7 mouse cellular contexts compared by ENCODE assay signal in genomic region chr10:61475594-61476439, GRCm38 (mm10). TPM values are rescaled to one million over a fixed set of nuclear protein-coding genes. Genes with fewer than 3 reads are reported as not detected.
A peak's percentile ranks its signal among the peaks of the same experiment; 100 is the strongest.
DNase-seq lines count a peak whose midpoint lies in the region; ATAC-seq lines count a peak whose summit lies in the region.

Gene Lrrc20, plus strand, starts transcription at chr10:61475801.

- no peaks in the 10 kb centered on the region for H3K36me3 ChIP-seq in embryonic facial prominence, embryonic 12.5 days
- no peaks in the 10 kb centered on the region for H3K36me3 ChIP-seq in limb, embryonic 11.5 days (ENCODE audit: control insufficient read depth, insufficient read depth, low read length)
- H3K36me3 ChIP-seq in midbrain, embryonic 14.5 days (ENCODE audit: control insufficient read depth, insufficient read depth, low read length) = no peaks in the 10 kb centered on the region

- H3K4me2 ChIP-seq in embryonic facial prominence, embryonic 12.5 days (replicated peaks) = peak within 1 kb of the TSS; percentile 87
- H3K4me2 ChIP-seq in limb, embryonic 11.5 days (ENCODE audit: low read depth, severe bottlenecking) = peak within 1 kb of the TSS; percentile 95
- H3K4me2 ChIP-seq in midbrain, embryonic 14.5 days (ENCODE audit: low read length) = peak within 1 kb of the TSS; percentile 95

- H3K9ac ChIP-seq in embryonic facial prominence, embryonic 12.5 days = peak within 1 kb of the TSS; percentile 73
- peak within 1 kb of the TSS; percentile 82 for H3K9ac ChIP-seq in limb, embryonic 11.5 days (ENCODE audit: low read length)
- peak within 1 kb of the TSS; percentile 81 for H3K9ac ChIP-seq in midbrain, embryonic 14.5 days (replicated peaks; ENCODE audit: low read length)

- WGBS in embryonic facial prominence, embryonic 12.5 days = under 1% methylated on average over 70 of the region's 70 CpGs
- WGBS in limb, embryonic 11.5 days = under 1% methylated on average over 69 of the region's 70 CpGs
- under 1% methylated on average over 70 of the region's 70 CpGs for WGBS in midbrain, embryonic 14.5 days

- H3K9me3 ChIP-seq in embryonic facial prominence, embryonic 12.5 days = no peaks in the 10 kb centered on the region
- no peaks in the 10 kb centered on the region for H3K9me3 ChIP-seq in limb, embryonic 11.5 days (ENCODE audit: control insufficient read depth, low read length)
- no peaks in the 10 kb centered on the region for H3K9me3 ChIP-seq in midbrain, embryonic 14.5 days (ENCODE audit: control insufficient read depth, low read length)

- DNase-seq in adrenal gland, postnatal 25 days = peak; percentile 95
- peak; percentile 100 for DNase-seq in heart, adult 11 months
- peak; percentile 90 for DNase-seq in kidney, adult 18-20 months
- DNase-seq in limb, embryonic 11.5 days (ENCODE audit: low spot score) = peak; percentile 95
- DNase-seq in midbrain, embryonic 14.5 days = peak; percentile 98
- DNase-seq in spleen, adult 18-20 months = peak; percentile 89 to 93

- peak within 1 kb of the TSS; percentile 83 for H3K4me3 ChIP-seq in embryonic facial prominence, embryonic 12.5 days
- H3K4me3 ChIP-seq in limb, embryonic 11.5 days (ENCODE audit: low read depth, low read length) = peak within 1 kb of the TSS; percentile 80
- peak within 1 kb of the TSS; percentile 85 for H3K4me3 ChIP-seq in midbrain, embryonic 14.5 days (replicated peaks; ENCODE audit: low read depth, low read length)

- peak within 1 kb of the TSS; percentile 77; the same call in 1 of the 2 replicates for H3K27ac ChIP-seq in embryonic facial prominence, embryonic 12.5 days
- peak within 1 kb of the TSS; percentile 56 for H3K27ac ChIP-seq in limb, embryonic 11.5 days (replicated peaks; ENCODE audit: low read depth, low read length)
- H3K27ac ChIP-seq in midbrain, embryonic 14.5 days (replicated peaks; ENCODE audit: low read depth, low read length) = peak within 1 kb of the TSS; percentile 84

- peak; percentile 95 for ATAC-seq in embryonic facial prominence, embryonic 12.5 days (ENCODE audit: insufficient number of reproducible peaks, insufficient read depth, low FRiP score, low TSS enrichment)
- peak; percentile 97 for ATAC-seq in limb, embryonic 11.5 days (ENCODE audit: insufficient number of reproducible peaks, low FRiP score, low TSS enrichment, low read depth)
- ATAC-seq in midbrain, embryonic 14.5 days (ENCODE audit: low FRiP score, low TSS enrichment) = peak; percentile 99

- peaks cover 13% of the 10 kb centered on the region for H3K4me1 ChIP-seq in embryonic facial prominence, embryonic 12.5 days
- H3K4me1 ChIP-seq in limb, embryonic 11.5 days (ENCODE audit: control insufficient read depth, insufficient read depth, low read length) = peaks cover 4% of the 10 kb centered on the region
- H3K4me1 ChIP-seq in midbrain, embryonic 14.5 days (ENCODE audit: control insufficient read depth, insufficient read depth, low read length) = peaks cover 10% of the 10 kb centered on the region

- no peaks in the 10 kb centered on the region for H3K27me3 ChIP-seq in embryonic facial prominence, embryonic 12.5 days
- H3K27me3 ChIP-seq in limb, embryonic 11.5 days (ENCODE audit: control insufficient read depth, insufficient read depth, low read length) = no peaks in the 10 kb centered on the region
- no peaks in the 10 kb centered on the region for H3K27me3 ChIP-seq in midbrain, embryonic 14.5 days (ENCODE audit: control insufficient read depth, insufficient read depth, low read length)

RNA-seq across cellular contexts. Expression of gene Lrrc20, which starts in this region (rescaled TPM):
- total RNA-seq in adrenal gland, postnatal 25 days (2021) = 22.6 and 28.9 TPM in 2 replicates
- polyA plus RNA-seq in embryonic facial prominence, embryonic 12.5 days (2016; fragmentation: Nextera tagmentation; extraction: Ambion mirVana) = 10.9 and 12.7 TPM in 2 replicates
- polyA plus RNA-seq in limb, embryonic 11.5 days (2014; fragmentation: Nextera tagmentation; extraction: Ambion mirVana) = 11.6 and 11.8 TPM in 2 replicates
- polyA plus RNA-seq in midbrain, embryonic 14.5 days (2014; fragmentation: Nextera tagmentation; extraction: Ambion mirVana) = 15.0 and 17.6 TPM in 2 replicates

Comparison
In these comparisons a context has a peak if more than half of its experiments do, and no peak if none do; other contexts are left out.
1. Peak in every context shown above with its lines: DNase-seq, ATAC-seq, H3K4me3 ChIP-seq and H3K27ac ChIP-seq.